Mouse (Mus musculus): ENCODE data around the gene Vmn1r177. TPM values are rescaled to one million over a fixed set of nuclear protein-coding genes. Genes with fewer than 3 reads are reported as not detected.

Gene Vmn1r177
- polyA plus RNA-seq (2014; fragmentation: Illumina TruSeq; extraction: RNeasy Lipid Tissue Mini Kit (QIAGEN cat#74804); ENCODE audit: low read depth, low replicate concordance): not detected

DNA sequence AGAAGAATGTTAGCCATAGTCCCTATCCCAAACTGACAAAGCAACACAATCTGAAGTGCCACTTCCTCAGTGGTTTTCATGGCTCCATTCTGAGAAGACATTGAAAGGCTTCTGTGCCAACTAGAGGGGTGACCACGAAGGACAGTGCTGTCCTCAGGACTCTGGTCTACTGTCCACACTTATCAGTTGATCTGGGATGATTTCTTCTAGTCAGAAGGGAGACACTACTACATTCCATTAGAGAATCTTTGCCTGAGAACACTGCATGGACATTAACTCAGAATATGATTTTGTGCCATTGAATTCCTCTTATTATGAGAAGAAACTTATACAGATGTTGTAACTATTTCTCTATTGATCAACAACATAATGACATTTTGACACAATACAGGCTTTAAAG lies at the start of gene Vmn1r177:
TSS of gene Vmn1r177 (minus strand) at position 101 of the 400 bp plus-strand sequence.

GRCm38 (mm10) chr7:23891709-23892108 lies 25.5 kb upstream of the Vmn1r177 start, which contains the start of gene Vmn1r178:
Gene Vmn1r178 (plus strand): TSS chr7:23892009.

GRCm38 (mm10) chr7:23837272-23837671 lies 29.0 kb downstream of the Vmn1r177 start, which contains the start of gene Vmn1r176:
Gene Vmn1r176 (minus strand): TSS chr7:23837372.

Other genes with a start within 250 kb of the Vmn1r177 start
- gene Vmn1r171, start 235.7 kb downstream of the Vmn1r177 start, polyA plus RNA-seq (2014; fragmentation: Illumina TruSeq; extraction: RNeasy Lipid Tissue Mini Kit (QIAGEN cat#74804); ENCODE audit: low read depth, low replicate concordance): not detected
- gene Vmn1r172, start 208.1 kb downstream of the Vmn1r177 start, polyA plus RNA-seq (2014; fragmentation: Illumina TruSeq; extraction: RNeasy Lipid Tissue Mini Kit (QIAGEN cat#74804); ENCODE audit: low read depth, low replicate concordance): not detected
- not detected for gene Vmn1r173, start 165.7 kb downstream of the Vmn1r177 start, polyA plus RNA-seq (2014; fragmentation: Illumina TruSeq; extraction: RNeasy Lipid Tissue Mini Kit (QIAGEN cat#74804); ENCODE audit: low read depth, low replicate concordance)
- not detected for gene Vmn1r174, start 114.2 kb downstream of the Vmn1r177 start, polyA plus RNA-seq (2014; fragmentation: Illumina TruSeq; extraction: RNeasy Lipid Tissue Mini Kit (QIAGEN cat#74804); ENCODE audit: low read depth, low replicate concordance)
- gene Vmn1r175, start 55.8 kb downstream of the Vmn1r177 start, polyA plus RNA-seq (2014; fragmentation: Illumina TruSeq; extraction: RNeasy Lipid Tissue Mini Kit (QIAGEN cat#74804); ENCODE audit: low read depth, low replicate concordance): not detected
- gene Vmn1r176, start 29.1 kb downstream of the Vmn1r177 start, polyA plus RNA-seq (2014; fragmentation: Illumina TruSeq; extraction: RNeasy Lipid Tissue Mini Kit (QIAGEN cat#74804); ENCODE audit: low read depth, low replicate concordance): not detected
- gene Vmn1r178, start 25.6 kb upstream of the Vmn1r177 start, polyA plus RNA-seq (2014; fragmentation: Illumina TruSeq; extraction: RNeasy Lipid Tissue Mini Kit (QIAGEN cat#74804); ENCODE audit: low read depth, low replicate concordance): not detected
- not detected for gene Vmn1r179, start 60.5 kb upstream of the Vmn1r177 start, polyA plus RNA-seq (2014; fragmentation: Illumina TruSeq; extraction: RNeasy Lipid Tissue Mini Kit (QIAGEN cat#74804); ENCODE audit: low read depth, low replicate concordance)
- not detected for gene Vmn1r180, start 84.2 kb upstream of the Vmn1r177 start, polyA plus RNA-seq (2014; fragmentation: Illumina TruSeq; extraction: RNeasy Lipid Tissue Mini Kit (QIAGEN cat#74804); ENCODE audit: low read depth, low replicate concordance)
- gene Vmn1r181, start 108.2 kb upstream of the Vmn1r177 start, polyA plus RNA-seq (2014; fragmentation: Illumina TruSeq; extraction: RNeasy Lipid Tissue Mini Kit (QIAGEN cat#74804); ENCODE audit: low read depth, low replicate concordance): 0.28 TPM
- gene V1rd19, start 135.2 kb upstream of the Vmn1r177 start, polyA plus RNA-seq (2014; fragmentation: Illumina TruSeq; extraction: RNeasy Lipid Tissue Mini Kit (QIAGEN cat#74804); ENCODE audit: low read depth, low replicate concordance): not detected
- not detected for gene Vmn1r183, start 186.8 kb upstream of the Vmn1r177 start, polyA plus RNA-seq (2014; fragmentation: Illumina TruSeq; extraction: RNeasy Lipid Tissue Mini Kit (QIAGEN cat#74804); ENCODE audit: low read depth, low replicate concordance)
- 12.2 TPM for gene Zfp180, start 215.5 kb upstream of the Vmn1r177 start, polyA plus RNA-seq (2014; fragmentation: Illumina TruSeq; extraction: RNeasy Lipid Tissue Mini Kit (QIAGEN cat#74804); ENCODE audit: low read depth, low replicate concordance)
- gene Zfp112, start 245.9 kb upstream of the Vmn1r177 start, polyA plus RNA-seq (2014; fragmentation: Illumina TruSeq; extraction: RNeasy Lipid Tissue Mini Kit (QIAGEN cat#74804); ENCODE audit: low read depth, low replicate concordance): 1.7 TPM

Data from sigmoid colon, adult 10 weeks (tissue).